In genomic region chr2:166156122-166156521, GRCm38 (mm10) we compare ENCODE assay signal across 8 mouse cellular contexts. TPM values are rescaled to one million over a fixed set of nuclear protein-coding genes. Genes with fewer than 3 reads are reported as not detected.
DNase-seq lines count a peak whose midpoint lies in the region; ATAC-seq and TF ChIP-seq lines count a peak whose summit lies in the region.

No protein-coding gene starts in this region.

- peak overlapping the region; percentile 70 for H3K4me2 ChIP-seq in heart, embryonic 11.5 days
- H3K4me2 ChIP-seq in forebrain, embryonic 13.5 days, result peak overlapping the region; percentile 98
- H3K4me2 ChIP-seq in limb, embryonic 15.5 days, result peak overlapping the region; percentile 90

- WGBS in heart, embryonic 11.5 days (ENCODE audit: insufficient replicate concordance), result 9% methylated on average over 12 of the region's 12 CpGs
- 17% methylated on average over 12 of the region's 12 CpGs for WGBS in forebrain, embryonic 13.5 days
- WGBS in limb, embryonic 15.5 days, result 7% methylated on average over 12 of the region's 12 CpGs

- no peak for DNase-seq in heart, adult 18-20 months
- no peak for DNase-seq in cerebellum, postnatal 14 days
- no peak for DNase-seq in ovary, adult 18-20 months (ENCODE audit: low spot score)
- no peak for DNase-seq in gastrocnemius, postnatal 4 days (ENCODE audit: low spot score in 2 of 2)

- H3K9ac ChIP-seq in heart, embryonic 11.5 days (ENCODE audit: low read depth, low read length), result peak overlapping the region; percentile 95; the same call in 1 of the 2 replicates
- H3K9ac ChIP-seq in ES-Bruce4 (ENCODE audit: low read depth, poor library complexity, severe bottlenecking), result peak overlapping the region; percentile 100
- no peak overlapping the region for H3K9ac ChIP-seq in forebrain, embryonic 13.5 days
- no peak overlapping the region for H3K9ac ChIP-seq in limb, embryonic 15.5 days

- no peaks in the 10 kb centered on the region for H3K27me3 ChIP-seq in heart, embryonic 11.5 days (ENCODE audit: control insufficient read depth, insufficient read depth, low read length)
- H3K27me3 ChIP-seq in ES-Bruce4 (ENCODE audit: control insufficient read depth, insufficient read depth, low read length, poor library complexity, severe bottlenecking), result no peaks in the 10 kb centered on the region
- H3K27me3 ChIP-seq in forebrain, embryonic 13.5 days, result peaks cover 36% of the 10 kb centered on the region
- no peaks in the 10 kb centered on the region for H3K27me3 ChIP-seq in limb, embryonic 15.5 days

- H3K4me1 ChIP-seq in heart, embryonic 11.5 days (ENCODE audit: control insufficient read depth, insufficient read depth, low read length), result peaks cover 33% of the 10 kb centered on the region
- peaks cover 17% of the 10 kb centered on the region for H3K4me1 ChIP-seq in ES-Bruce4 (ENCODE audit: control insufficient read depth, insufficient read depth, low read length)
- H3K4me1 ChIP-seq in forebrain, embryonic 13.5 days, result peaks cover 62% of the 10 kb centered on the region
- peaks cover 64% of the 10 kb centered on the region for H3K4me1 ChIP-seq in limb, embryonic 15.5 days

- no peak for TF ChIP-seq POLR2A in ES-Bruce4 (IDR thresholded peaks at IDR 0.05; ENCODE audit: insufficient read depth, low read length)

- TF ChIP-seq CTCF in ES-Bruce4 (IDR thresholded peaks at IDR 0.05; ENCODE audit: low read depth, low read length), result no peak

- peaks cover 2% of the 10 kb centered on the region; the same call in 1 of the 2 replicates for H3K9me3 ChIP-seq in heart, embryonic 11.5 days (replicated peaks; ENCODE audit: control insufficient read depth, low read length)
- H3K9me3 ChIP-seq in ES-Bruce4 (replicated peaks; ENCODE audit: control insufficient read depth, insufficient read depth, low read length, poor library complexity, severe bottlenecking), result no peaks in the 10 kb centered on the region
- no peaks in the 10 kb centered on the region for H3K9me3 ChIP-seq in forebrain, embryonic 13.5 days (replicated peaks)
- no peaks in the 10 kb centered on the region for H3K9me3 ChIP-seq in limb, embryonic 15.5 days

- H3K36me3 ChIP-seq in heart, embryonic 11.5 days (ENCODE audit: control insufficient read depth, insufficient read depth, low read length), result no peaks in the 10 kb centered on the region
- H3K36me3 ChIP-seq in ES-Bruce4 (ENCODE audit: control insufficient read depth, insufficient read depth, low read length, poor library complexity, severe bottlenecking), result no peaks in the 10 kb centered on the region
- H3K36me3 ChIP-seq in forebrain, embryonic 13.5 days (ENCODE audit: poor library complexity, severe bottlenecking), result no peaks in the 10 kb centered on the region
- H3K36me3 ChIP-seq in limb, embryonic 15.5 days, result no peaks in the 10 kb centered on the region

- H3K4me3 ChIP-seq in heart, embryonic 11.5 days (ENCODE audit: low read depth, low read length), result peak overlapping the region; percentile 86; the same call in 1 of the 2 replicates
- H3K4me3 ChIP-seq in ES-Bruce4 (ENCODE audit: low read depth, low read length), result peak overlapping the region; percentile 87; the same call in 1 of the 2 replicates
- no peak overlapping the region for H3K4me3 ChIP-seq in forebrain, embryonic 13.5 days
- H3K4me3 ChIP-seq in limb, embryonic 15.5 days, result peak overlapping the region; percentile 74

- 0 out of 2 replicates have a peak, but pooled peaks have one; percentile 20 for ATAC-seq in heart, embryonic 11.5 days (replicated peaks; ENCODE audit: insufficient number of reproducible peaks, low FRiP score, low TSS enrichment)
- no peak for ATAC-seq in forebrain, embryonic 13.5 days
- ATAC-seq in limb, embryonic 15.5 days (ENCODE audit: insufficient number of reproducible peaks, low FRiP score, low TSS enrichment, low read depth), result no peak

- no peak overlapping the region for H3K27ac ChIP-seq in heart, embryonic 11.5 days (ENCODE audit: low read depth, low read length)
- peak overlapping the region; percentile 99 for H3K27ac ChIP-seq in ES-Bruce4 (ENCODE audit: insufficient read depth, low read length)
- no peak overlapping the region for H3K27ac ChIP-seq in forebrain, embryonic 13.5 days
- peak overlapping the region; percentile 96; the same call in 1 of the 2 replicates for H3K27ac ChIP-seq in limb, embryonic 15.5 days

- peak; percentile 96 for TF ChIP-seq EP300 in ES-Bruce4 (IDR thresholded peaks at IDR 0.05; ENCODE audit: insufficient read depth, low read depth, low read length)

RNA-seq across cellular contexts. Expression of gene Sulf2, which starts 0.7 kb away (rescaled TPM):
- polyA plus RNA-seq in heart, embryonic 11.5 days (2014; fragmentation: Nextera tagmentation; extraction: Ambion mirVana), result 111 and 114 TPM in 2 replicates
- 10 to 100 TPM; 39.7 to 40.6 TPM for total RNA-seq in heart, adult 18-20 months (2021)
- polyA plus RNA-seq in ES-Bruce4 (2011; ENCODE audit: insufficient read depth, insufficient read length, low read depth, missing spikeins), result 116 and 119 TPM in 2 replicates
- 25.3 and 28.9 TPM in 2 replicates for polyA plus RNA-seq in forebrain, embryonic 13.5 days (2015; fragmentation: Nextera tagmentation; extraction: Ambion mirVana)
- 149 and 184 TPM in 2 replicates for polyA plus RNA-seq in limb, embryonic 15.5 days (2015; fragmentation: Nextera tagmentation; extraction: Ambion mirVana)
- 10 to 100 TPM; 66.2 to 68.9 TPM for total RNA-seq in gastrocnemius, postnatal 4 days (2021)

Comparison
In these comparisons a context has a peak if more than half of its experiments do, and no peak if none do; other contexts are left out.
1. H3K27ac ChIP-seq: peak in ES-Bruce4 (single experiment) and limb, embryonic 15.5 days (single experiment); none in heart, embryonic 11.5 days (single experiment) and forebrain, embryonic 13.5 days (single experiment).
2. H3K9ac ChIP-seq: peak in heart, embryonic 11.5 days (single experiment) and ES-Bruce4 (single experiment); none in forebrain, embryonic 13.5 days (single experiment) and limb, embryonic 15.5 days (single experiment).
3. Peak in every context shown above with its lines, with median percentiles within 50 percentile points of each other: H3K4me2 ChIP-seq.